Mouse (Mus musculus) lung, postnatal 36 days (tissue): ENCODE data around the gene Zbtb16.
A peak's percentile ranks its signal among the peaks of the same experiment; 100 is the strongest.

ENCODE experiments used
- DNase-seq: peaks from one replicate; pipeline ENCODE4 v3.0.0; 2022; ENCODE audit warnings: mixed read lengths

Zbtb16 gene

GRCm38 (mm10) chr9:48725161-48725560 is 110.9 kb downstream of the Zbtb16 start:
- DNase-seq: no peak

- DNase-seq: no peak
These were observed 111.3 kb downstream of the Zbtb16 start for GRCm38 (mm10) chr9:48724733-48725132.

- DNase-seq: peak; percentile 98
These were observed 112.3 kb downstream of the Zbtb16 start for GRCm38 (mm10) chr9:48723511-48724304.

- DNase-seq: peak; percentile 50
These were observed 113.0 kb downstream of the Zbtb16 start for GRCm38 (mm10) chr9:48723025-48723424.

- DNase-seq: no peak
These were observed 113.6 kb downstream of the Zbtb16 start for GRCm38 (mm10) chr9:48722261-48722920.

GRCm38 (mm10) chr9:48721655-48722054 is 114.4 kb downstream of the Zbtb16 start:
- no peak for DNase-seq

- DNase-seq: no peak
These were observed 114.8 kb downstream of the Zbtb16 start for GRCm38 (mm10) chr9:48721172-48721571.

GRCm38 (mm10) chr9:48720251-48720963 is 115.6 kb downstream of the Zbtb16 start:
- DNase-seq: no peak

GRCm38 (mm10) chr9:48719619-48720018 is 116.4 kb downstream of the Zbtb16 start:
- no peak for DNase-seq

GRCm38 (mm10) chr9:48716549-48716948 is 119.5 kb downstream of the Zbtb16 start:
- no peak for DNase-seq

GRCm38 (mm10) chr9:48715042-48715441 is 121.0 kb downstream of the Zbtb16 start:
- DNase-seq: no peak

- DNase-seq: no peak
These were observed 122.2 kb downstream of the Zbtb16 start for GRCm38 (mm10) chr9:48713779-48714178.

GRCm38 (mm10) chr9:48712985-48713765 is 122.8 kb downstream of the Zbtb16 start:
- DNase-seq: no peak

GRCm38 (mm10) chr9:48711826-48712225 is 124.2 kb downstream of the Zbtb16 start:
- DNase-seq: no peak

GRCm38 (mm10) chr9:48711296-48711781 is 124.7 kb downstream of the Zbtb16 start:
- DNase-seq: peak; percentile 63

- DNase-seq: no peak
These were observed 125.4 kb downstream of the Zbtb16 start for GRCm38 (mm10) chr9:48710355-48711295.

- peak; percentile 85 for DNase-seq
These were observed 128.2 kb downstream of the Zbtb16 start for GRCm38 (mm10) chr9:48707824-48708229.

- peak; percentile 73 for DNase-seq
These were observed 128.7 kb downstream of the Zbtb16 start for GRCm38 (mm10) chr9:48707134-48707823.

GRCm38 (mm10) chr9:48701296-48701695 is 134.7 kb downstream of the Zbtb16 start:
- no peak for DNase-seq

GRCm38 (mm10) chr9:48700871-48701270 is 135.2 kb downstream of the Zbtb16 start:
- DNase-seq: no peak

GRCm38 (mm10) chr9:48697470-48697815 is 138.6 kb downstream of the Zbtb16 start:
- DNase-seq: no peak
